Mouse (Mus musculus) spleen, adult 2 months (tissue): ENCODE data around the gene Foxk1.

Source experiments
- CTCF ChIP-seq: fragments of 200-500 bp; IDR thresholded peaks from 2 replicates; pipeline ENCODE4 v1.5.1; 2011; ENCODE audit warnings: mild to moderate bottlenecking, inconsistent platforms; ENCODE audit not compliant: insufficient read depth, insufficient read length, insufficient replicate concordance; ENCODE audit errors: extremely low read depth
- POLR2A ChIP-seq: fragments of 200-500 bp; IDR thresholded peaks from 2 replicates; pipeline ENCODE4 v1.6.1; 2011; ENCODE audit warnings: low read depth, low read length, inconsistent platforms

DNA sequence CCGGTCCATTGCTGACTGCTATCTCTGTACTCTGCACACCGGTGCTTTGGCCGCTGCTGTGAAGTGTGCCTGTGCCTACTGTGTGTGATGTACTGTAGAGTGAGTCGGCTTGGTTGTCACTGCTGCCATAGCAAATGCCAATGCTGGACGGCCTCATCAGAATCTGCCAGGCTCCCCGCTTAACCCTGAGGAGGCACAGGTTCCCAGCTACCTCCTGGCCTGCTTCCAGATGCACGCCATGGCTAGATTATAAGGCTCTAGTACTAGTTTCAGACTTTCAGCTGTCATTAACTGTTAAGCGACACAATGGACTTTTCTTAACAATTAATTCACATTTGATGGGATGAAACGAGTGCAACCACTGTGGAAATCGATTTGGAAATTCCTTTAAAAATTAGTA is 21.8 kb downstream of the Foxk1 start:
- no peak for TF ChIP-seq CTCF
- TF ChIP-seq POLR2A = no peak
